Mouse (Mus musculus) brain, embryonic 14.5 days (tissue): ENCODE results near the gene Thap4.

Source experiments
- CTCF ChIP-seq: fragments of 200-500 bp; IDR thresholded peaks from 2 replicates; pipeline ENCODE4 v1.5.1; 2012; ENCODE audit warnings: inconsistent platforms, mild to moderate bottlenecking, moderate library complexity, borderline replicate concordance; ENCODE audit not compliant: insufficient read depth, insufficient read length; ENCODE audit errors: extremely low read depth
- POLR2A ChIP-seq: fragments of 200-500 bp; IDR thresholded peaks from 2 replicates; pipeline ENCODE4 v1.6.1; 2012; ENCODE audit warnings: mild to moderate bottlenecking, inconsistent platforms, borderline replicate concordance; ENCODE audit not compliant: poor library complexity, insufficient read depth, insufficient read length, severe bottlenecking; ENCODE audit errors: extremely low read depth

DNA sequence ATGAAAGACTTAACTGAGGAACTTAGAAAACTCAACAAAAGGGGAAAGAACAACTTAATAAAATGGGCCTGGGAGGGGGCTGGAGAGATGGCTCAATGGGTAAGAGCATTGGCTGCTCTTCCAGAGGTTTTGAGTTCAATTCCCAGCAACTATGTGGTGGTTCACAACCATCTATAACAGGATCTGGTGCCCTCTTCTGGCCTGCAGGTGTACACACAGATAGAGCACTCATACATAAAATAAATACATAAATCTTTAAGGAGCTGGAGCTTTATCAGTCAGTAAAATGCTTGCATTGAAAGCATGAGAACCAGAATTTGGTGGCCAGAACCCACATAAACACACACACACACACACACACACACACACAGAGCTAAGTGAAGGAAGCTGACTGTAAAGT is 11.8 kb downstream of the Thap4 start:
- TF ChIP-seq CTCF (no peak), POLR2A (no peak)
